Mouse (Mus musculus): ENCODE measurements around the gene Slc7a1. TPM values are rescaled to one million over a fixed set of nuclear protein-coding genes. Genes with fewer than 3 reads are reported as not detected.

Gene Slc7a1
- total and polyA plus RNA-seq, 2 experiments from 2014 or later: 13.2 to 31.0 TPM

DNA sequence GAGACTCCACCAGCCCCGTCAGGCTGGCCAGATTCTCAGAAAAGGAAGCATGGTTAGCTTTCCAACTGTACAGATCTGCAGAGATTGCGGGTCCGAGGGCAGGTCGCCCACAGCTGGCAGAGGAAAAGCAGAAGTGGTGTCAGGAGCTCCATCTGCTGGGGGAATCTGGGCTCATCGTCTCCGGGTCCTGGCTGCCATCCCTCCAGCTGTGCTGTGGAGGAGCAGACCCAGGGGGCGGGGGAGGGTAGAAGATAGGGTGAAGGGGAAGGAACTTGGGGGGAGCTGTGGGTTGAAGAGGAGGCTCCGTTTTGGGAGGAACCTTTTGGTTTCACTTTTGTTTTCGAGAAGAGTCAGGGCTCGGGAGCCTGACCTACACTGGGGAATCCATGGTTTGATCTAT lies 88.9 kb downstream of the Slc7a1 start:
- Histone ChIP-seq H3K27ac (ENCODE audit: low read depth) (no peak overlapping the region), H3K4me3 (ENCODE audit: low read depth, low read length) (peak overlapping the region; percentile 23; the same call in 1 of the 2 replicates), H3K27me3 (ENCODE audit: control insufficient read depth, insufficient read depth, low read length) (no peaks in the 10 kb centered on the region), H3K9me3 (replicated peaks; ENCODE audit: control insufficient read depth, low read length) (no peaks in the 10 kb centered on the region), H3K4me2 (ENCODE audit: low read depth, low read length) (0 out of 2 replicates have a peak overlapping the region, but pooled peaks have one; percentile 6), H3K36me3 (replicated peaks; ENCODE audit: control insufficient read depth, insufficient read depth, low read length) (peaks cover 27% of the 10 kb centered on the region), H3K9ac (replicated peaks; ENCODE audit: low read depth, low read length) (no peak overlapping the region), H3K4me1 (ENCODE audit: control insufficient read depth, insufficient read depth) (no peaks in the 10 kb centered on the region)
- TF ChIP-seq CTCF (IDR thresholded peaks at IDR 0.05; ENCODE audit: low read depth) (no peak), EP300 (IDR thresholded peaks at IDR 0.05; ENCODE audit: low read depth) (no peak)
- no peak for DNase-seq (ENCODE audit: low spot score)
- ATAC-seq (ENCODE audit: insufficient read depth, low read depth): peak; percentile 57
- WGBS: 48% methylated on average over 10 of the region's 10 CpGs

DNA sequence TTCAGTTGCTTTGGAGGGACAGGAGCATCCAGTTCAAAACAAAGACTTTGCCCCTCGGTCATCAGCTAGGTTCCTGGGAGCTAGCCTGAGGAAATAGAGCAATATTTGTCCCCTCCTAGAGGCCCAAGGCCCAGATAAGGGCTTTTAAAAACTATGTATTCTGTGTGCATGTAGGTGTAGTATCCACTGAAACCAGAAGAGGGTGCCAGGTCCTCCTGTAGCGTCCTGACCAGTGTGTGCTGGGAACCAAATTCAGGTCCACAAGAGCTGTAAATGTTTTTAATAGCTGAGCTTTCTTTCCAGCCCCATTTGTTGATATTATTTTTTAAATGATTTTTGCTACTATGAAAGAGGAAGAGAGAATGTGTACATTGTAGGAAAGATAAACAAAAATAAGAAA lies 95.6 kb downstream of the Slc7a1 start:
- ATAC-seq (ENCODE audit: insufficient read depth, low read depth): no peak
- H3K9me3 ChIP-seq (replicated peaks; ENCODE audit: control insufficient read depth, low read length): 0 out of 2 replicates have a peak, but pooled peaks cover 4% of the 10 kb centered on the region
- H3K4me1 ChIP-seq (ENCODE audit: control insufficient read depth, insufficient read depth): no peaks in the 10 kb centered on the region
- TF ChIP-seq CTCF (IDR thresholded peaks at IDR 0.05; ENCODE audit: low read depth) (no peak), EP300 (IDR thresholded peaks at IDR 0.05; ENCODE audit: low read depth) (no peak)
- no peak overlapping the region for H3K4me2 ChIP-seq (ENCODE audit: low read depth, low read length)
- H3K27ac ChIP-seq (ENCODE audit: low read depth): no peak overlapping the region
- no peak overlapping the region for H3K4me3 ChIP-seq (ENCODE audit: low read depth, low read length)
- WGBS: 92% methylated on average over 2 of the region's 2 CpGs
- DNase-seq (ENCODE audit: low spot score): no peak
- H3K9ac ChIP-seq (replicated peaks; ENCODE audit: low read depth, low read length): no peak overlapping the region
- H3K27me3 ChIP-seq (ENCODE audit: control insufficient read depth, insufficient read depth, low read length): no peaks in the 10 kb centered on the region
- peaks cover 54% of the 10 kb centered on the region for H3K36me3 ChIP-seq (replicated peaks; ENCODE audit: control insufficient read depth, insufficient read depth, low read length)

DNA sequence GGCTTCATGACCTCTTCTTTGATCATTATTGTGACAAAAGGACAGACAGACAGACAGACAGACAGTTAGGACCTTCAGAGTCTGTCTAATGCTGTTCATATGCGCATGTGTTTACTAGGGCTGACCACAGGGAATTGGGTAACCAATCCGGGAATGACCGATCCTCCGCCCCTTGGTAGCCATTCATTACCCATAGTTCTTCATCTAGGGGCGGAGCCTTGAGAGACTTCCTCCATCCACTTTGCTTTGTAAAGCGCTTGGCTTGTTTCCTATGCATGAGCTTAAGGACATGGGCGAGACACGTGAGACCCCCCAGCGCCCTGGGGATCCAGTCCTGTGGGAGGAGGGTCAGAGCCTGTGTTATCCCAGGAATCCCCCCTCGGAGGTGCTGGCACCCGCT lies 96.7 kb downstream of the Slc7a1 start:
- Histone ChIP-seq H3K36me3 (replicated peaks; ENCODE audit: control insufficient read depth, insufficient read depth, low read length) (peaks cover 61% of the 10 kb centered on the region), H3K4me3 (ENCODE audit: low read depth, low read length) (no peak overlapping the region), H3K4me1 (ENCODE audit: control insufficient read depth, insufficient read depth) (no peaks in the 10 kb centered on the region), H3K9ac (replicated peaks; ENCODE audit: low read depth, low read length) (no peak overlapping the region), H3K9me3 (replicated peaks; ENCODE audit: control insufficient read depth, low read length) (0 out of 2 replicates have a peak, but pooled peaks cover 4% of the 10 kb centered on the region), H3K27ac (ENCODE audit: low read depth) (no peak overlapping the region), H3K27me3 (ENCODE audit: control insufficient read depth, insufficient read depth, low read length) (no peaks in the 10 kb centered on the region), H3K4me2 (ENCODE audit: low read depth, low read length) (no peak overlapping the region)
- ATAC-seq (ENCODE audit: insufficient read depth, low read depth) (no peak), DNase-seq (ENCODE audit: low spot score) (no peak)
- TF ChIP-seq EP300 (IDR thresholded peaks at IDR 0.05; ENCODE audit: low read depth) (no peak), CTCF (IDR thresholded peaks at IDR 0.05; ENCODE audit: low read depth) (no peak)
- WGBS: 86% methylated on average over 11 of the region's 11 CpGs

DNA sequence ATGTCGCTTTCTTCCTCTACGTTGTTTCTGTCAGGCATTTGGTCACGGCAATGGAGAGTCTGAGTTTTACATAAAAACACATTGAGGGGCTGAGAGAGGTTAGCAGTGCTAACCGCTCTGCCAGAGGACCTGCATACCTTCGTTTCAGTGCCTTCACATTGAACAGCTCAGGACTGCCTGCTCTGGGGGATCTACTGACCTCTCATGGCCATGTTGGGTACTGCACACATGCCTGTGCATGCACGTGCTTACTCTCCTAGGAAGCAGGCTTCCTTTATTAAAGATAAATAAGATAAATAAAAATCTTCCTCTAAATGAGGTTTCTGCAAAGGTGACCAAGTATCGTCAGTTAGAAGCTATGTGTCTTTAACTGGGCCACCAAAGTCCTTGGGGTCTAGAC lies 106.4 kb downstream of the Slc7a1 start:
- Histone ChIP-seq H3K4me1 (ENCODE audit: control insufficient read depth, insufficient read depth) (no peaks in the 10 kb centered on the region), H3K27ac (ENCODE audit: low read depth) (no peak overlapping the region), H3K36me3 (replicated peaks; ENCODE audit: control insufficient read depth, insufficient read depth, low read length) (peaks cover 62% of the 10 kb centered on the region), H3K27me3 (ENCODE audit: control insufficient read depth, insufficient read depth, low read length) (no peaks in the 10 kb centered on the region), H3K9me3 (replicated peaks; ENCODE audit: control insufficient read depth, low read length) (no peaks in the 10 kb centered on the region), H3K9ac (replicated peaks; ENCODE audit: low read depth, low read length) (no peak overlapping the region), H3K4me3 (ENCODE audit: low read depth, low read length) (no peak overlapping the region), H3K4me2 (ENCODE audit: low read depth, low read length) (no peak overlapping the region)
- 83% methylated on average over 7 of the region's 7 CpGs for WGBS
- peak; percentile 32 for DNase-seq (ENCODE audit: low spot score)
- ATAC-seq (ENCODE audit: insufficient read depth, low read depth): peak; percentile 72
- TF ChIP-seq CTCF (IDR thresholded peaks at IDR 0.05; ENCODE audit: low read depth): peak; percentile 77
- no peak for TF ChIP-seq EP300 (IDR thresholded peaks at IDR 0.05; ENCODE audit: low read depth)

DNA sequence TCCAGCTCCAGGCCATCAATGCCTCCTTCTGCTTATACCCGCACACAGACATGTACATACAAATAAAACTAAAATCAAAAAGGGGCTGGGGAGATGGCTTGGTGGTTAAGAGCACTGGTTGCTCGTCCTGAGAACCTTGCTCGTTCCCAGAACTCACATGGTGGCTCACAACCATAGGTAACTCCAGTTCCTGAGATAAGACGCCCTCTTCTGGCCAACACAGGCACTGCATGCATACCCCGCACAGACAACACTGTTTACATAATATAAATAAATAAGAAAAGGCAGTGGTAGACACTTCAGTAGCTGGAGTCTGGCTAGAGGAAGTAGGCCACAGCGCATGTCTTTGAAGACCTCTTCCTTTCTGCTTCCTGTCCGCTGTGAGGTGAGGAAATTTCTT lies 106.8 kb downstream of the Slc7a1 start:
- no peak for ATAC-seq (ENCODE audit: insufficient read depth, low read depth)
- DNase-seq (ENCODE audit: low spot score): no peak
- no peak overlapping the region for H3K4me2 ChIP-seq (ENCODE audit: low read depth, low read length)
- H3K27me3 ChIP-seq (ENCODE audit: control insufficient read depth, insufficient read depth, low read length): no peaks in the 10 kb centered on the region
- H3K9ac ChIP-seq (replicated peaks; ENCODE audit: low read depth, low read length): no peak overlapping the region
- H3K4me1 ChIP-seq (ENCODE audit: control insufficient read depth, insufficient read depth): no peaks in the 10 kb centered on the region
- H3K36me3 ChIP-seq (replicated peaks; ENCODE audit: control insufficient read depth, insufficient read depth, low read length): peaks cover 57% of the 10 kb centered on the region
- TF ChIP-seq CTCF (IDR thresholded peaks at IDR 0.05; ENCODE audit: low read depth): no peak; the same call in 1 of the 2 replicates
- TF ChIP-seq EP300 (IDR thresholded peaks at IDR 0.05; ENCODE audit: low read depth): no peak
- 83% methylated on average over 7 of the region's 7 CpGs for WGBS
- no peak overlapping the region for H3K27ac ChIP-seq (ENCODE audit: low read depth)
- no peak overlapping the region for H3K4me3 ChIP-seq (ENCODE audit: low read depth, low read length)
- H3K9me3 ChIP-seq (replicated peaks; ENCODE audit: control insufficient read depth, low read length): no peaks in the 10 kb centered on the region

DNA sequence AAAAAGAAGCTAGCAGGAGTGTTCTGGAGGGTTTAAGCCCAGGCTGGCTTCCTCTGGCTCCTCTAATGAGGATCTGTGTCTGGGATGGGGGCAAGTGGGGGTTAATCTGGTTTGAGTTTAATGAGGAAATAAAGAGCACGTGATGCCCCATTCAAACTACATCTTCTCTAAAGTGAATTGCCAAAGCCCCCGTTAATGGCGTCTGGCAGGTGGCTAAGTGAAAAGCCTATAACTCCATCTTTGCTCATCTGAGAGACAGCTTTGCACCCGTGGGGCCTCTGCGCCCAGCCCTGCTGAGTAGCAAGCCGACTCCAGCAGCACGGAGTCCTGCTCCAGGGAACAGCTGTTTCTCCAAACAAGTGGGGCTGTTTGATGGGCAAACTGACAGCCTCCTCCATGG lies 109.8 kb downstream of the Slc7a1 start:
- H3K4me2 ChIP-seq (ENCODE audit: low read depth, low read length): no peak overlapping the region
- 80% methylated on average over 7 of the region's 7 CpGs for WGBS
- TF ChIP-seq CTCF (IDR thresholded peaks at IDR 0.05; ENCODE audit: low read depth) (no peak), EP300 (IDR thresholded peaks at IDR 0.05; ENCODE audit: low read depth) (no peak)
- no peak for DNase-seq (ENCODE audit: low spot score)
- ATAC-seq (ENCODE audit: insufficient read depth, low read depth): no peak
- H3K9ac ChIP-seq (replicated peaks; ENCODE audit: low read depth, low read length): no peak overlapping the region
- H3K27ac ChIP-seq (ENCODE audit: low read depth): no peak overlapping the region
- no peaks in the 10 kb centered on the region for H3K4me1 ChIP-seq (ENCODE audit: control insufficient read depth, insufficient read depth)
- H3K27me3 ChIP-seq (ENCODE audit: control insufficient read depth, insufficient read depth, low read length): no peaks in the 10 kb centered on the region
- H3K36me3 ChIP-seq (replicated peaks; ENCODE audit: control insufficient read depth, insufficient read depth, low read length): peaks cover 42% of the 10 kb centered on the region
- H3K4me3 ChIP-seq (ENCODE audit: low read depth, low read length): no peak overlapping the region
- no peaks in the 10 kb centered on the region for H3K9me3 ChIP-seq (replicated peaks; ENCODE audit: control insufficient read depth, low read length)
